Mouse (Mus musculus) forebrain, embryonic 16.5 days (tissue): ENCODE measurements around the gene Trim67. TPM values are rescaled to one million over a fixed set of nuclear protein-coding genes. Genes with fewer than 3 reads are reported as not detected.
A peak's percentile ranks its signal among the peaks of the same experiment; 100 is the strongest.

Experiments
- ATAC-seq: fragments of 200-750 bp; cut with Nextera tagmentation; 2 replicates; pipeline ENCODE4 v1.8.0; 2017; ENCODE audit warnings: mild to moderate bottlenecking, moderate library complexity
- H3K27ac ChIP-seq: fragments of 300-500 bp; sonication (generic); 2 replicates; pipeline ENCODE4 v1.5.1; 2014; ENCODE audit warnings: low read length, control low read depth
- H3K27me3 ChIP-seq: fragments of 300-500 bp; sonication (generic); replicated peaks from 2 replicates; pipeline ENCODE4 v1.6.1; 2014; ENCODE audit warnings: low read length; ENCODE audit not compliant: control insufficient read depth, insufficient read depth
- H3K36me3 ChIP-seq: fragments of 300-500 bp; sonication (generic); 2 replicates; pipeline ENCODE4 v1.6.1; 2014; ENCODE audit not compliant: control insufficient read depth, insufficient read depth
- H3K4me1 ChIP-seq: fragments of 300-500 bp; sonication (generic); replicated peaks from 2 replicates; pipeline ENCODE4 v1.6.1; 2014; ENCODE audit warnings: low read length; ENCODE audit not compliant: control insufficient read depth, insufficient read depth
- H3K4me2 ChIP-seq: fragments of 300-500 bp; sonication (generic); 2 replicates; pipeline ENCODE4 v1.6.1; 2014; ENCODE audit warnings: mild to moderate bottlenecking, low read length, control low read depth
- H3K4me3 ChIP-seq: fragments of 300-500 bp; sonication (generic); replicated peaks from 2 replicates; pipeline ENCODE4 v1.5.1; 2014; ENCODE audit warnings: mild to moderate bottlenecking, low read length, control low read depth
- H3K9ac ChIP-seq: fragments of 300-500 bp; sonication (generic); replicated peaks from 2 replicates; pipeline ENCODE4 v1.6.1; 2014; ENCODE audit warnings: low read depth, low read length, control low read depth
- H3K9me3 ChIP-seq: fragments of 300-500 bp; sonication (generic); 2 replicates; pipeline ENCODE4 v1.6.1; 2016; ENCODE audit warnings: low read length; ENCODE audit not compliant: control insufficient read depth
- WGBS: fragments of 180-500 bp; shearing (Covaris S2); extraction: QIAGEN DNeasy Blood & Tissue Kit; methylation state at CpG from one replicate; pipeline ENCODE4 v1.1.7; 2014; 5-methylcytosine and 5-hydroxymethylcytosine counted together
- polyA plus RNA-seq: library from polyadenylated mRNA; unstranded; fragments of >200 nt; fragmentation: Nextera tagmentation; extraction: Ambion mirVana; gene quantifications from 2 replicates; pipeline ENCODE4 v1.2.1, GENCODE M21; 2015

Trim67 gene
- polyA plus RNA-seq, 1 experiment from 2014 or later = 30.4 TPM

DNA sequence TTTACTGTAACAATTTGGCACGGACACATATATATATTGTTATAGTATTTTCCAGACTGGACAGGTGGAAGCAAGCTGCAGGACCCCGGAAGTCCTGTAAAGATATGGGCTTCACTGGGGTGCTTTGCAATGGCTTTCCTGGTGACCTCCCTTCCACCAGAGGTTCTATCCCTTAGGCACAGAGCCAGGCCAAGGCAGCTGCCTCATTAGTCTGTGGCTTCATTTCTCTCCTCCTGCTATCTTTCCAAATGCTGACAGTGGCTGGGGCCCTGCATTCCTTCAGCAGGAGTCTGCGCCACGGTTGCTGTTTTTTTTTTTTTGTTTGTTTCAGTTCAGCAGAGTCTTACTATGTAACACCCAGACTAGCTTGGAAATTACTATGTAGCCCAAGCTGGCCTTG is 1.1 kb upstream of the Trim67 start:
- WGBS = 43% methylated on average over 4 of the region's 4 CpGs
- Histone ChIP-seq H3K36me3 (no peaks in the 10 kb centered on the region), H3K9ac (peak overlapping the region; percentile 89), H3K27me3 (0 out of 2 replicates have a peak, but pooled peaks cover 8% of the 10 kb centered on the region), H3K4me2 (peak overlapping the region; percentile 81), H3K4me1 (peaks cover 32% of the 10 kb centered on the region), H3K9me3 (no peaks in the 10 kb centered on the region), H3K27ac (peak overlapping the region; percentile 95), H3K4me3 (peak overlapping the region; percentile 73)
- no peak for ATAC-seq

DNA sequence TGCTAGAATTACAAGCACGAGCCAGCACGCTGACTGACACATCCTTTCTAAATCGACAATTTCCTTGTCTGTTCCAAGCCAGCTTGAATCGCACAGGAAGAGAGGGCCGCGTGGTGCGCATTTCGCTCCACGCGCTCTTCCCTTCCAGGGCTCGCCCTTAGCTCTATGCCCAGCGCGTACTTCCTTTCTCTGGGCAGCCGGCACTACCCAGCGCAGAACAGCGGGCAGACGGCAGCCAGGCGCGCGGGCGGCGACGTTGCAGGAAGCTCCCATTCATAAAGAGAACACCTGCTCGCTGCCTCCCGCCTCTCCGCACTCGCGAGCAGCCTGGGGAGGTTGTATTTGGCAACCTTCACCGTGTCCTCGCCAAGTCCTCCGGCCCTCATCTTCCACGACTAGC is 706 bp upstream of the Trim67 start:
- Histone ChIP-seq H3K27me3 (0 out of 2 replicates have a peak, but pooled peaks cover 8% of the 10 kb centered on the region), H3K4me2 (peak overlapping the region; percentile 81), H3K27ac (peak overlapping the region; percentile 95), H3K4me1 (peaks cover 36% of the 10 kb centered on the region), H3K9me3 (no peaks in the 10 kb centered on the region), H3K4me3 (peak overlapping the region; percentile 73), H3K9ac (peak overlapping the region; percentile 89), H3K36me3 (no peaks in the 10 kb centered on the region)
- WGBS = under 1% methylated on average over 32 of the region's 32 CpGs
- ATAC-seq = peak; percentile 64

DNA sequence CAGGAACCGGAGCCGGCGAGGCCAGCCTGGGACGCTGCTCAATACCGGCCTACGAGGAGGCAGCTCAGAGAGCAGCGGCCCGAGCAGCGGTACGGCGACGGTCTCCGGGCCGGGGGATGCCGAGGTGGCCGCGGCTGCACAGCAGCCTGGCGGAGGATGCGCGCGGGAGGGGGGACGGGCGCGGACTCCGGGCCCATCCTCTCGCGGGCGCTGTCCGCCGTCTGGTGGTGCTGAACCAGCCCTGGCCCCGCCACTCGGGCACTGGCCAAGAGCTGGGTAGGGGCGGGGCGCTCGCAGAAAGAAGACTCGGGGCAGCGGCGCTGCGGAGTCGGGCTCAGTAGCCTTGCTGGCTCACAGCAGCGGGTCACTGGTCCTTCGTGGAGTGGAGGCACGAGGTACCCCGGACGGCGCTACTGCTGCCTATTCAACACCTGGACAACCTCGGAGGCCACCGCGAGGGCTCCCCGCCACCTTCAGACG is 320 bp downstream of the Trim67 start:
- Histone ChIP-seq H3K36me3 (no peaks in the 10 kb centered on the region), H3K27ac (peak overlapping the region; percentile 95), H3K9me3 (no peaks in the 10 kb centered on the region), H3K27me3 (0 out of 2 replicates have a peak, but pooled peaks cover 8% of the 10 kb centered on the region), H3K4me3 (peak overlapping the region; percentile 73), H3K4me1 (peaks cover 44% of the 10 kb centered on the region), H3K9ac (peak overlapping the region; percentile 89), H3K4me2 (peak overlapping the region; percentile 81)
- peak; percentile 60 for ATAC-seq
- WGBS = under 1% methylated on average over 48 of the region's 51 CpGs

DNA sequence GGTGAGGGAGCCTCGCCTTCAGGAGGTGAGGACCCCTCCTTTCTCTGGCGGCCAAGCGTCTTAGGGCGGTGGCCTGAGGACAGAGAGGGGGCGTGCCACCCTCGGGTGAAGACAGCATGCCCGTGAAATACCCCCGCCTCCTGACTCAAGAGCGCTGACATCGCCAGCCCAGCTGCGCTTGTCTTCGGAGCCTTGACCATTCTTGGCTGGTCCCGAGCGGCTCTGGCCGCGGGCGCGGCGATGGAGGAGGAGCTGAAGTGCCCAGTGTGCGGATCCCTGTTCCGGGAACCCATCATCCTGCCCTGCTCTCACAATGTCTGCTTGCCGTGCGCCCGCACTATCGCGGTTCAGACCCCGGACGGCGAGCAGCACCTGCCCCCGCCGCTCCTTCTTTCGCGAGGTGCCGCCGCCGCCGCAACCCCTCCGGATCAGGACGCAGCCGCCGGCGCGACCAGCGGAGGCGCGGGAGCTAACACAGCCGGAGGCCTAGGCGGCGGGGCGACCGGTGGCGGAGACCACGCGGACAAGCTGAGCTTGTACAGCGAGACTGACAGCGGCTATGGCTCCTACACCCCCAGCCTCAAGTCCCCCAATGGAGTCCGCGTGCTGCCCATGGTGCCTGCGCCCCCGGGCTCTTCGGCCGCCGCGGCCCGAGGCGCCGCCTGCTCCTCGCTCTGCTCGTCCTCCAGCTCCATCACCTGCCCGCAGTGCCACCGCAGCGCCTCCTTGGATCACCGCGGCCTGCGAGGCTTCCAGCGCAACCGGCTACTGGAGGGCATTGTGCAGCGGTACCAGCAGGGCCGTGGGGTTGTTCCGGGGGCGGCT is 981 bp downstream of the Trim67 start:
- H3K4me2 ChIP-seq = peak overlapping the region; percentile 81
- H3K27ac ChIP-seq = peak overlapping the region; percentile 95
- peaks cover 8% of the 10 kb centered on the region; the same call in 1 of the 2 replicates for H3K27me3 ChIP-seq
- peak overlapping the region; percentile 73 for H3K4me3 ChIP-seq
- H3K9ac ChIP-seq = peak overlapping the region; percentile 89
- H3K36me3 ChIP-seq = no peaks in the 10 kb centered on the region
- H3K4me1 ChIP-seq = peaks cover 44% of the 10 kb centered on the region
- WGBS = under 1% methylated on average over 77 of the region's 81 CpGs
- no peaks in the 10 kb centered on the region for H3K9me3 ChIP-seq
- 0 out of 2 replicates have a peak, but pooled peaks have one; percentile 4 for ATAC-seq

DNA sequence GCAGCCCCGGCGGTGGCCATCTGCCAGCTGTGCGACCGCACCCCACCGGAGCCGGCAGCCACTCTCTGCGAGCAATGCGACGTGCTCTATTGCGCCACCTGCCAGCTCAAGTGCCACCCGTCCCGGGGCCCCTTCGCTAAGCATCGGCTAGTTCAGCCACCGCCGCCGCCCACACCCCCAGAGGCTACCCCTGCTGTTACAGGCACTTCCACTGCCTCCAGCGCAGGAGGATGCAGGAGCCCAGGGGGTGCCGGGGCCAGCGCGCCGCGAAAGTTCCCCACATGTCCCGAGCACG is 1.5 kb downstream of the Trim67 start:
- Histone ChIP-seq H3K4me2 (peak overlapping the region; percentile 81), H3K9ac (peak overlapping the region; percentile 89), H3K36me3 (no peaks in the 10 kb centered on the region), H3K4me3 (peak overlapping the region; percentile 73), H3K9me3 (no peaks in the 10 kb centered on the region), H3K27me3 (peaks cover 8% of the 10 kb centered on the region; the same call in 1 of the 2 replicates), H3K4me1 (peaks cover 47% of the 10 kb centered on the region), H3K27ac (peak overlapping the region; percentile 95)
- peak; percentile 37 for ATAC-seq
- under 1% methylated on average over 25 of the region's 25 CpGs for WGBS

DNA sequence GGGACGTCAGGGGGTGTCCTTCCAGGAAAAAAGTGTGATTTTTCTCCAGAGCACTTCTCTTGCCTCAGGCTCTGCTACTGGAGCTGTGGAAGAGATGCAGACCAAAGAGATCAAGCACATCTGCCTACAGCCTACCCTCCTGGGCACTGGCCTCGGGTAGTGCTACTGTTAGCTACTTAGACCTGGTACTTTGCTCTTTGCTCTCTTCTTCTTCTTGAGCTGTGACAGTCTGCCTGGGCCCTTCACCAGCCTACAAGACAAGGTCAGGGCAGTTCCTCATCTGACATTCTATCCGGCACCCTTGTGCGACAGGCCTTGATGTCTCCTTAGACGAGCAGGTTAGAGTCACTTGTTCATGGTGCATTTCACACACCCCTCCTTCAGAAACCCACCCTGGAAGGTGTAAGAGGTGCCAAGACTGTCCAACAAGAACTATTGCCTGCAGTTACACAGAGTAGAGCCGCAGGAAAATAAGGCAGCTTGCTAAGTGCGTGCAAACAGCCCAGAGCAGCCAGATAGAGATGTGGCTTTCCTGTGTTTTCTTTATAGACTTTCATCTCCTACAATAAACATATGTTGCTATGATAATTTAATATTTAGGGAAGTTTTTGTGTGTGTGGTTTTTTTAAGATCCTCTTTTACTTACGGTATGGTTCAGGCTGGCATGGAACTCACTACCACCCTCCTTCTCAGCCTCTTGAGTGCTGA is 3.0 kb downstream of the Trim67 start:
- H3K27ac ChIP-seq = no peak overlapping the region
- peak overlapping the region; percentile 73 for H3K4me3 ChIP-seq
- no peaks in the 10 kb centered on the region for H3K9me3 ChIP-seq
- H3K27me3 ChIP-seq = peaks cover 8% of the 10 kb centered on the region; the same call in 1 of the 2 replicates
- peak overlapping the region; percentile 81 for H3K4me2 ChIP-seq
- 71% methylated on average over 8 of the region's 8 CpGs for WGBS
- ATAC-seq = no peak
- peak overlapping the region; percentile 89; the same call in 1 of the 2 replicates for H3K9ac ChIP-seq
- peaks cover 47% of the 10 kb centered on the region for H3K4me1 ChIP-seq
- H3K36me3 ChIP-seq = no peaks in the 10 kb centered on the region

DNA sequence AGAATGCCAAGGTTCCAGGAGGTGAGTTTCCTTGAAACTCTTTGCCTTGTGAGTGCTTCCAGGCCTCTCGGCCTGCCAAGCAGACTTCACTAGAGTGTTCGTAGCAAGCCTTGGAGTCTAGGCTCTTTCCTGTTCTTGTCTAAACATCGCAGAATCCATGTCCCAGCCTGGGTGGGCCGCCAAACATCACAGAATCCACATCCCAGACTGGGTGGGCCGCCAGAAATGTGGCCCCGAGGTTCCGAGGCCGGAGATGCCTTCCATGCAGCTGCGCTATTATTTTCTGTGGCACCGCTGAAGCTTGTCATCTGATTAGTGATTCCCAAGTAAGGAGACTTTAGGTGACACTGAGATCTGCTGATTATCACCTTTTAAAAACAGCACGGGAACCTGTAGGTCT is 7.7 kb downstream of the Trim67 start:
- no peak for ATAC-seq
- Histone ChIP-seq H3K4me3 (no peak overlapping the region), H3K27me3 (peaks cover 6% of the 10 kb centered on the region; the same call in 1 of the 2 replicates), H3K4me2 (no peak overlapping the region), H3K36me3 (no peaks in the 10 kb centered on the region), H3K27ac (no peak overlapping the region), H3K9me3 (no peaks in the 10 kb centered on the region), H3K4me1 (peaks cover 28% of the 10 kb centered on the region), H3K9ac (no peak overlapping the region)
- 48% methylated on average over 11 of the region's 11 CpGs for WGBS

DNA sequence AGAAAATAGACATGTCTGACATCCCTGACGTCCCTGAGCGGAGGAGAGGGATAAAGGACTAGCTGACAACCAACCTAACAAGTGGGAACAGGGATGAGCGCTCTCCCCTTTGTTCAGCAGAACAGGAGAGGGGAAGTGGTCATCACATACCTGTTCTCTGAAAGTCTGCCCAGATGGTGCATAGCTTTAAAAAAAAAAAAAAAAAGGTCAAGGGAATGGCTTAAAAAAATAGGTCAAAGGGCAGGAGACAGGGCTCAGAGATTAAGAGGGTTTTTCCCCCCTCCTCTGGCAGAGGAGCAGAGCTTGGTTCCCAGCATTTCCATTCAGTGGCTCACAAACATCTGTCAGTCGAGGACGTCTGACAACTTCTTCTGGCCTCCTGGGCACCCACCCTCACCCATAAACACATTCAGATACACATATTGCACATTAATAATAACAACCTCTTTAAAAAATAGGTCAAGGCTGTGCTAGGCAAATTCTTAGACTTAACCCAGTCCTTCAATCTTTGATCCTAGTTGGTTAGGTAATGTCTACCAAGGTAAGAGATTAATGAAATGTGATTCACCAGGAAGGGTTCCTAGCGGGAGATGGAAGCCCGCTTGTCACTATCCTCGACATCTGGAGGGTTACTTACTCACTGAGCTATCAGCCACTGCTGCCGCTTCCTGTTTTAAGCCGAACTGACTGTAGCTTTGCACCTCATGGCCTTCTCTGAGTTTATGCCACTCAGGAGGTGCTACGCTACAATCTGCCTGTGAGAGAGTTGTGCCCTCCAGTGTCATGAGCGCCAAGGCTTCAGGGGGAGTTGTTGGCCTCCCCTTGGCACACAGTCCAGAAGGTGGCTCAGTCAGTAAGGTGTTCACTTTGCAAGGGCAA is 11.2 kb downstream of the Trim67 start:
- no peak overlapping the region for H3K27ac ChIP-seq
- no peaks in the 10 kb centered on the region for H3K9me3 ChIP-seq
- H3K4me2 ChIP-seq = no peak overlapping the region
- H3K9ac ChIP-seq = no peak overlapping the region
- WGBS = 73% methylated on average over 12 of the region's 12 CpGs
- H3K36me3 ChIP-seq = no peaks in the 10 kb centered on the region
- ATAC-seq = no peak
- H3K4me3 ChIP-seq = no peak overlapping the region
- peaks cover 2% of the 10 kb centered on the region; the same call in 1 of the 2 replicates for H3K4me1 ChIP-seq
- H3K27me3 ChIP-seq = no peaks in the 10 kb centered on the region
